Mouse (Mus musculus) CH12.LX (cell line): ENCODE measurements around the gene Tatdn2.
A peak's percentile ranks its signal among the peaks of the same experiment; 100 is the strongest.

ENCODE experiments used
- CTCF ChIP-seq, 2 experiments: IDR thresholded peaks in 1 of 2; conservative IDR thresholded peaks in 1 of 2; 2 replicates each; pipeline ENCODE4 v1.5.1; 2011 to 2012; ENCODE audit warnings: low read depth in 2 of 2, low read length in 2 of 2, improper control_type of control experiment in 1 of 2, inconsistent platforms in 1 of 2, mild to moderate bottlenecking in 1 of 2, moderate library complexity in 1 of 2
- GABPA ChIP-seq: IDR thresholded peaks from 2 replicates; pipeline ENCODE4 v1.6.1; 2012; ENCODE audit warnings: low read depth, low read length, improper control_type of control experiment, inconsistent platforms; ENCODE audit not compliant: insufficient replicate concordance
- MAFK ChIP-seq: IDR thresholded peaks from 2 replicates; pipeline ENCODE4 v1.6.1; 2011; ENCODE audit warnings: low read length, improper control_type of control experiment; ENCODE audit not compliant: insufficient replicate concordance
- MEF2A ChIP-seq: IDR thresholded peaks from 2 replicates; pipeline ENCODE4 v1.6.1; 2014; ENCODE audit warnings: low read depth, mild to moderate bottlenecking, inconsistent platforms, low read length, improper control_type of control experiment, borderline replicate concordance
- UBTF ChIP-seq: IDR thresholded peaks from 2 replicates; pipeline ENCODE4 v1.6.1; 2012; ENCODE audit warnings: low read depth, mild to moderate bottlenecking, inconsistent platforms, low read length, improper control_type of control experiment, moderate library complexity

DNA sequence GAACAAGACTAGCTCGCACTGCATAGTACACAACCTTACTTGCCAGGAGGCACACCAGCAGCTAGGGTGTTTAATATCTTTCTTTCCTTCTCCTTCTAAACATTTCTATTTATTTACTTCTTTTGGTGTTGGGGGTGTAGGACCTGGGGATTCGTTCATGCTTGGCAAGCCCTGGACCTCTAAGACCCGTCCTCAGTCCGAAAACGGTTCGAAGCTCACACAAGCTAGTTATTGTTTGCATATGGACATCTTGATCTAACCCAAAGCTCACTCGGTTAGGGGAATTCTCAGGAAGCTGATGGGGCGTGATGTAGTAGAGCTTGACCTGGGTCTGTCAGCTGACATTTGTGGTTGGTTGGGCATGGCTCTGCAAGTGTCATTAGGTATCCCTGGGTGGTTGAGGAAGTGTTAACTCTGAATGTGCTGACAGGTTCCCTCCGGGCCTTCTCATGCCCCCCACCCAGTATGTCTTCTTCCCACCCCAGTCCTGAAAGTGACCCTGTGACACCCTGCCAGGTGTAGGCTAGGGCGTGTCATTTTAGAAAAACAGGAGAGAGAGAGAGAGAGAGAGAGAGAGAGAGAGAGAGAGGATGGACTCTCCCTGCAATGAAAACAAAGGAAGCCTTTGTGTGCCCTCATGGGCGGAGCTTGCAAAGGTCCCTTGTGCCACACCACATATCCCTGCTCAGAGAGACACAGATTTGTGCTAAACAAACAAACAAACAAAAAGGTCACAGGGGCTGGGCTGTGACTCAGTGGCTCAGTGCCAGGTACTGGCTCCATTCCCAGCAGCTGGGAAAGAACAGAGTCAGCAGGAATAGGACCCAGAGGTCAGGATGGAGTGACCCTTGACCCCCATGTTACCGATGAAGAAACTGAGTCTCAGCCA, 35.3 kb upstream of the Tatdn2 start:
- TF ChIP-seq CTCF (conservative IDR thresholded peaks at IDR 0.05 in 1 of 2, IDR thresholded peaks at IDR 0.05 in 1 of 2; ENCODE audit: low read depth in 2 of 2, low read length in 2 of 2) = no peak
- TF ChIP-seq MEF2A = peak; percentile 82; the same call in 1 of the 2 replicates
- no peak for TF ChIP-seq UBTF
- TF ChIP-seq MAFK = peak; percentile 79
- TF ChIP-seq GABPA = no peak
